Mouse (Mus musculus): ENCODE results near the gene Prr5l. TPM values are rescaled to one million over a fixed set of nuclear protein-coding genes. Genes with fewer than 3 reads are reported as not detected.

Gene Prr5l
- total RNA-seq, 2 experiments from 2014 or later = 4.8 to 6.1 TPM

DNA sequence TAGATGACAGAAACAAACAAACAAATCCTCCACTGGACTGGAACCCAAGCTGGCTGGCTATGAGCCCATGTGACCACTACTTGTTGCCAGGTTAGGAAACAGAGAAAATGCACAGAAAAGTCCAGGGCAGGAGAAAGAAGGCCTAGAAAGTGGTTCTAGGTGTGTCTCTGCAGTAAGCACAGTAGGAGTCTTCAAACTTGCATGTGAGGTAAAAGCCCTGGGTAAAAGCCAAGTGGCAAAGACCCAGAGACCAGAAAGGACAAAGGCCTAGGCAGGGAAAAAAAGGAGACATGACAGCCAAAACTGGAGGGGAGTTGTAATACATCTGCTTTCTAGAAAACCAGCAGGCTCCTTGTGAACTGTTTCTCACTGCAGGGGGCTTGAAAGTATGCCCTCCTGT is 151.9 kb downstream of the Prr5l start:
- no peak for DNase-seq (ENCODE audit: low spot score in 2 of 2)

DNA sequence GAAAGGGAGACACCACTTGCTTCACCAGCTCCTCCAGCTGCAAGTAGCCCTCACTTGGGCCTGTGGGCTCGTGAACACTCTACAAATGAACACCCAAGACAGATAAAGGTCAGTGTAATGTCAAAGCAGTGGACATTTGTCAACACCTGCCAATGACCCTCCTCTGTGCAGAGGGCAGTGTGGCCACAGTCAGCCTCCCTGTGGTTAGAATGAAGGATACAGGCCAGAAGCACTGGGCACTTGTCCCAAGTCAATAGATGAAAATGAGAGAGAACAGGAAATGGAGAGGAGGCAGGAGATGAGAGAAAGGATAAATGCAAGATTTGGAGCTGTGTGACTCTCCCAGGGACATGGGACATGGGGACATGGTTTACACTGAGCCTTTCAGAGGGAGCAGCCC is 153.4 kb downstream of the Prr5l start:
- no peak for DNase-seq (ENCODE audit: low spot score in 2 of 2)

- DNase-seq (ENCODE audit: low spot score in 2 of 2) = no peak
Measured at GRCm38 (mm10) chr2:101727787-101728186, 155.0 kb downstream of the Prr5l start.

DNA sequence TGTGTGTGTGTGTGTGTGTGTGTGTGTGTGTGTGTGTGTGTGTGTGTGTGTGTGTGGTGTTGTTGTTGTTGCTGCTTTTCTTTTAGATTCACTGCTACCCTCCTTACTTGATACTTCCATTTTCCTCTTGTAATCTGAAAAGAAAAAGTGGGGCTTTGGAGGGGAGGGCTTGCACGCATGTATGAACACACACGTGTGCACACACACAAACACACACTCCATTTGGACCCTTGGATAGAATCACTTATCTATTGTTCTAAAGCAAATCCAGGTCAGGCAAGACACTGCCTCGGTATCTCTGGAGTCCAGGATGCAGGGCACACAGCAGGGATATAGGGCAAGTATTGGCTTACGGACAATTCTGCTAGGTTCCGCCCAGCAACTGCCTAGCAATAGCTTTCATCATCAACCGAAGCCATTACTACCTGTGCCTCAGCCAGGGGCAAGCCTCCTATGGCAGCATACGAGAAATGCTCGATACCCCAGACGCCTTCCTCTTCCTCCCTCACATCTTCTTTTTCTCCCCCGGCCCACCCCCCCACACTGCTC is 159.4 kb downstream of the Prr5l start:
- no peak for DNase-seq (ENCODE audit: low spot score in 2 of 2)

DNA sequence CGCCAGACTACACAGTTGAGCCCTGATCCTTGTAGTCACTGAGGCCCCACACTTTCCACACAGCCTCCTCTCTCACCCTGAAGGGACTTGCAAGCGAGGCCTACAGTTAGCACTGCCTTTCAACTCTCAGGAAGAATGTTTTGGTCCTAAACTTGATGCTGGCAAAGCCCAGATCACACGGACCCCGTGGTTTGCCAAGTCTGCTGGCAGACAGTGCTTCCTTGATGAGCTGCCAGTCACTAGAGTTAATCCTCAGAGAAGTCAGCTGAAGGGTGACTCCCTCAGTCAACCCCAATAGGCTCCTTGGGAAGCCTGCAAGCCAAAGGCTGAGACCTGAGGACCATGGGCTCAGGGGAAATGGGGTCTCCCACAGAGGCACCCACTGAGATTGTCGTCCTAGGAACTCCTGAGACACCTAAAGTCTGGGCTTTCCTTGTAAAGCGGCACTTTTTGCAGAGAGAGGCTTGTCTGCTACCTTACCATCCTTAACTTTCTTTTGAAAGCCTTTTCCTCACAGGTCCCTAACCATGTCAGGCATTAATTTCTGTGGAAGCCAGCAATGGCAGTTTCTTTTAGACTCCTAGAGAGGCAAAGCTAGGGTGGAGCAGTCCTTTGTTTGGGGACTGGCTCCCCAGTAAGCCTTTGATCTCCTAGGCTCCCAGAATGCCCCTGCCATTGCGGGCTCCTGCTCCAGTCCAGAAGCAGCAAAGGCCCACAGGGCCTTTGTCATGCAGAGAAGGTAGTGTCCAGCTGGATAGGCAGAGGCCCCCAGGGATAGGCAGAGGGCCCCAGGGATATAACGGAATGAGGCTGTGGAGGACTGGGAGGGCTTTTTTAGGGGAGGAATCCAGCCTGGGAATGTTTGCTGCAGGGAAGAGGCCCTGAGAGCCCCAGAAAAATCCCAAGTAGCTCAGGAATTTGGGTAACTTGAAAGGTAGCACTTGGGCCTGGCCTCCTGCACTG is 160.2 kb downstream of the Prr5l start:
- DNase-seq (ENCODE audit: low spot score in 2 of 2) = no peak

DNA sequence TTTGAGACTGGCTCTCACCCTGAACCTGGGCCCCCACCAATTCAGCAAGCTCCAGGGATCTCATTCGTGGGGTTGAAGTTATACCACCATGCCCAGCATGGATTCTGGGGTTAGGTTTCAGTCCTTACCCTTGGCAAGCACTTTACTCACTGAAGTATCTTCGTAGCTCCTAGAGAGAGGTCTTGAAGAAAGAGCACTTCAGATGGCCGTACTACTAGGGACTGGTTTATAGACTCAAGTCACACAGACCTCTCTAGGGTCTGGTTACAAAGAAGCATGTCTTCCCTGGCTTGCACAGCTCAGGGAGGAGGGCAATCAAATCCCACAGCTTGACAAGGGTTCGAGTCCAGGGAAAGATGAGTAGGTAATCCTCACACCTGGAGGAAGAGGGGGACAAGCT is 161.0 kb downstream of the Prr5l start:
- DNase-seq (ENCODE audit: low spot score in 2 of 2) = no peak

DNA sequence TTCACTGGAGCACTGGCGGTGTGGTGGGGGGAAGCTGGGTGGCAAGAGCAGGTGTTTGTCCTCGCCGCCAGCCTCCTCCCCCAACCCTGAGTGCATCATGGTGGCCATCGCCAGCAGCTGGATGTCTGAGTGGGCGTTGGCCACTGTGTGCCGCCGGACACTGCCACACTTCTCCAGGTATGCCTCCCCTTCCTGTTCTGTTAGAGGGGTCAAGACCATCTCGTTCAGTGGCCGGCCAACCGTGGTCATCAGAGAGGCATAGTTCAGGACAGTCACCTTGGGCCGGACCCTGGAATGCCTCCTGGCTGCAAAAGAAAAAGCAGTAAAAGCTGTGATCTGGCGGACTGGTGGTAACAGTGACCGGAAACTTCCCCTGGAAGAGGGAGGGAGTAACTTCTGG is 165.7 kb downstream of the Prr5l start:
- no peak for DNase-seq (ENCODE audit: low spot score in 2 of 2)

DNA sequence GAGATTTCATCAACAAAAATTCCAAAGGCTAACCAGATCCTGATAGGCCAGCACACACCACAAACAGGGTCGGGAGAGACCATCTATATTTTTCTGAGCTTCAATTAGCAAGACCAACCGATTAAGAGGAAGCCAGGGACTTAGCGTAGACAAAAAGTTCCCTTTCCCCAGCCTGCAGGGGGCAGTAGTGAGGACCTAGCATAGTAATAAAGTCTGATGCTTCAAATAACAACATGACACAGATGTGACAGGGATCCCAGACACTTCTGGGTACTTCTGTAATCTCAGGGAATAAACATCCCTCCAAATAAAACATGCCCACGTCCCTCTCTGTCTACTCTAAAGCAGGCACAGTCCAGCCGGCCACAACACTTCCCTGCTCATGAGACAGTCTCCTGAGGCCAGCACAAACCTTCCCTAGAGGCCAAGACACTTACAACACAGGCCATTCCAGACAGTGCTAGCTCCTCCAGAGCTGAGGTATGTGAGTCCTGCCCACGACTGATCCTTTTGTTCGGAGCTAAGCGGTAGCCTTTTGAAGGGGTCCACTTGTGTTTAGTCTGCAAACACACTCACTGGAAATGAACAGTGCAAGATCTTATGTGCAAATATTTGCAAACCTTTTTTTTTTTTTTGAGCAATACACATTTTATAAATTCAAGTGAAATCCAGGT is 167.0 kb downstream of the Prr5l start:
- DNase-seq (ENCODE audit: low spot score in 2 of 2) = peak in 1 of 2 experiments; percentile 11

GRCm38 (mm10) chr2:101711608-101712007 is 171.2 kb downstream of the Prr5l start:
- no peak for DNase-seq (ENCODE audit: low spot score in 2 of 2)

- no peak for DNase-seq (ENCODE audit: low spot score in 2 of 2)
Measured at GRCm38 (mm10) chr2:101705941-101706485, 176.8 kb downstream of the Prr5l start.

GRCm38 (mm10) chr2:101699284-101699683 is 183.5 kb downstream of the Prr5l start:
- DNase-seq (ENCODE audit: low spot score in 2 of 2) = no peak

- DNase-seq (ENCODE audit: low spot score in 2 of 2) = no peak
Measured at GRCm38 (mm10) chr2:101695584-101695983, 187.2 kb downstream of the Prr5l start.

- DNase-seq (ENCODE audit: low spot score in 2 of 2) = no peak
Measured at GRCm38 (mm10) chr2:101693577-101694215, 189.1 kb downstream of the Prr5l start.

DNA sequence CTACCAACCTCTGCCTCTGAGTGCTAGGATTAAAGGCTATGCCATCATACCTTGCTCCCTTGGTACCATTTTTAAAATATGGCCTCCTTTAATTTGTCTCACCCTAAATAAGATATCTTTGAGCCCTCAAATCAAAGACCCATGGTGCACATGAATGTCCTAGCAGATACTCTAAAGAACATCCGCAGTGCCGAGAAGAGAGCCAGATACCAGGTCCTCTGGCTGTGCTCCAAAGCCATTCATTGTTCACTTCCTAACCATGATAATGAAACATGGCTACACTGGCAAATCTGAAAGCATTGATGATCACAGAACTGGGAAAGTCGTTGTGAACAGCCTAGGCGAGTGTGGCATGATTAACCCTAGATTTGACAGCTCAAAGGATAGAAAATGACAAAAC is 189.8 kb downstream of the Prr5l start:
- no peak for DNase-seq (ENCODE audit: low spot score in 2 of 2)

- DNase-seq (ENCODE audit: low spot score in 2 of 2) = no peak
Measured at GRCm38 (mm10) chr2:101690252-101690827, 192.5 kb downstream of the Prr5l start.

DNA sequence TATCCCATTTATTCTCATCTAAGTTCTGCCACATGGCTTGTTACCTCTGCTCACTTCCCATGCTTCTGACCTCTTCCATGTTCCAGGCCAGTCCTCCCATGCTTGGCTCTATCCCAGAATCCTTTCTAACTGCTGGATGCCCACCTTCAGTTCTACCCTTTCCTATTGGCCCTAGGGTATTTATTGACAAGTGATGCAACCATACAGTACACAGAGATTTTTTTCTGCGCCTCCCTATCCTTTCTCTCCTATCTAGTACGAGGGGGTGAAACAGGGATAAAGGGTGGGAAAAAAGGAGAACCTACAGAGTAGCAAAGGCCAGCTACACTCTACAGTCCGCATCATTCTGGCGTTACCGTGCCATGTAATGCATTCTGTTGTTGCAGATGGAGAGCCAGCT is 194.8 kb downstream of the Prr5l start:
- DNase-seq (ENCODE audit: low spot score in 2 of 2) = no peak

- DNase-seq (ENCODE audit: low spot score in 2 of 2) = no peak
Measured at GRCm38 (mm10) chr2:101684421-101684820, 198.4 kb downstream of the Prr5l start.

DNA sequence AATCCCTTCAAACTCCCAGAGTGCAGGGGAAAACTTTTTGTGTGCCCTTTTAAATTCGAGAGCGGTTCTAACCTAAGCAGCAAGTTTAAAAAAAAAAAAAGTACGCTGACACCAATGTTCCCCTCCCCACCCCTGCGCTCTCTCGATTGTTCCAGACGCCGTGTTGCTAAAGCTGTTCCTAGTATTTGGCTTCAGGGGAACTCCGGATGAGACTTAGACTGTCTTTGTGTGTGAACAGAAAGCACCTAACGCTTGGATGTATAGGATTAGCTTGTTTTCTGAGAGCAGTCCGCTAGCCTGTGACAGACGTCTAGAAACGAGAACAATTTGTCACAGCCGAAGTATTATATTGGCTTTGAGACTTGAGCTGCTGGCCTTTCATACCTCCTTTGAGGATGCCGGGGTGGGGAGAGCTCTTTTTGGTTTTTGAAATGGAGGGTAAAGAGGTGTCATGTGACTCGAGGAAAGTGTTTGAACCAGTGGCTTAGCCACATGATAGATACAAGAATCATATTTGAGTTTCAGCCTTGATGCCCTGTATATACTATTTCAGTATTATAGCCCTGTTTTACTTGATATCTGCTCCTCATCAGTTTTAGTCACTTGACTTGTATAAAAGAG is 203.6 kb downstream of the Prr5l start:
- no peak for DNase-seq (ENCODE audit: low spot score in 2 of 2)

DNA sequence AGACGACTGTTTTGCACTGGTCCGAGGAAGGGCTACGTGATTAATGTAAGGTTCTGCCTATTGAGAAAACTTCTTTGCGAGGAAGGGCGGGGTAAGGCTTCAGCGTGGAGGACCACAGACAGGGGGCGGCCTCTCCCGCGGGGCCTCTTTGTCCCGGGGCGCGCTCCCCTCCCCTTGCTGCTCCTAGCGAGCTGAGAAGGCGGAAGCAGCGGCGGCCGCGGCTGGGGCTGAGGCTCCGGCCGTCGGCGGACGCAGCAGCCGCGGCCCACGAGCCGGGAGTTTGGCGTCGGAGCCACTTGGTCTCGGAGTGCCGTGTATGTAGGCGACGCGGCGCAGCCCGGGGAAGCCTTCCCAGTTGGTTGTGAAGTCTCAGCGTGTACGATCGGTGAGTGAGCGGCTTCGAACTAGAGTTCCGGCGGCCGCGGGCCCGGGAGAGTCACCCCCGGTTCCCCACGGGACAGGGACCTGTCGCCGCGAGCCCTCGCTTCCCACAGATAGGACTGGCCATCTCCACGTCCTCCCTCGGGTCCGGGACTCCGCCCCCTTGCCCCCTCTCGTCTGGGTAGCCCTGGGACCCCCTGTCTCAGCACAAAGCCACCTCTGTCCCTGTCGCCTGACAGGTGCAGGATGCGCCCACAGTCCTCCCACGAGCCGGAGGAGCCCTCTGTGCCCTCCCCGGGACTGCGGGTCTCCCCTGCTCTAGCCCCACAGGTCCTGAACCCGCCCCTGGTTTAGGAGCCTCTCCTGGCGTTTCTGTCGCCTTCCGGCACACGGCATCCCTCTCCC is 204.4 kb downstream of the Prr5l start, which contains the start of gene Traf6:
Traf6 (plus strand) TSS at position 194 of the 786 bp plus-strand sequence.
- DNase-seq (ENCODE audit: low spot score in 2 of 2) = peak; percentile 74 to 81

DNA sequence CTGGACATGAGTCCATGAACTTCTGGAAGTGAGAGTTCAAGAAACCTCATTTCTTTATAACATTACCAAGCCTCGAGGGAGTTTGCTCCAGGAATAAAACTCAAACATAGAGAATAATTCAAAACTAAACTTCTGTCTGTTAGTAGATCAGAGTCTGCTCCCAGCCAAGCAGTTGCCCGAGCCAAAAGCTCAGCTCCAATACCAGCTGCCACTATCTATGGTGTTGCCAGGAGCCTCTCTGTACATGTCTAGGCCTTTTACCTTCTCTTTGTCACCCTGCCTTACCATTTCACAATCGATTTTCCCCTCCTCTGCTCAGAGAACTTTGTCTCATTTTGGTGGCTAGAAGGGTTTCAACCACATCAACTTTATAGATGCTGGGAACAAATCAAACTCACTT is 209.3 kb downstream of the Prr5l start:
- no peak for DNase-seq (ENCODE audit: low spot score in 2 of 2)

Data from adrenal gland, postnatal 4 days (tissue).